Mouse (Mus musculus): ENCODE measurements around the gene Tmc3. TPM values are rescaled to one million over a fixed set of nuclear protein-coding genes. Genes with fewer than 3 reads are reported as not detected.

Tmc3 gene
- total RNA-seq, 1 experiment = 0.80 TPM

DNA sequence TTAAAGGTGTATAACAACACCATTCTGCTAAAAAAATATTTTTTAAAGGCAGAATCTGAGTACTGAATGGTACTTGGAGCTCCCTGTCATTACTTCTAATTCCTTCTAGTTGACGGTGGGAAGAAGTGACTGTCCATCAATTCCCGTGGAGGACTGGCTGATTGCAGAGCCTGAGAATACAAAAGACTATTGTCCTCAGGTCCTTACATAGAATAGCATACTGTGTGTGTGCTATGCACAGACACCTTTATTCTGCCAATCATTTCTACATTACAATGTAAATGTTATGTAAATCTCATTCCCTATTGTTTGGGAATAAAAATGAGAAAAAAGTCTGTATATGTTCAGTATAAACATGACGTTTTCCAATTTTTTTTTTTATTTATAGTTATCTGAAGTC lies 22.9 kb upstream of the Tmc3 start:
- Histone ChIP-seq H3K27ac (ENCODE audit: insufficient read depth, low read depth, low read length, poor library complexity, severe bottlenecking) (no peak overlapping the region), H3K4me3 (ENCODE audit: insufficient read depth in 1 of 2, low read depth in 1 of 2, low read length in 2 of 2, poor library complexity in 1 of 2, severe bottlenecking in 1 of 2) (no peak overlapping the region), H3K9ac (ENCODE audit: insufficient read depth, low read depth, low read length, poor library complexity, severe bottlenecking) (no peak overlapping the region), H3K9me3 (ENCODE audit: control insufficient read depth, insufficient read depth, low read depth, low read length) (no peaks in the 10 kb centered on the region), H3K36me3 (ENCODE audit: control insufficient read depth, insufficient read depth, low read length, poor library complexity, severe bottlenecking) (no peaks in the 10 kb centered on the region), H3K4me1 (ENCODE audit: control insufficient read depth in 2 of 2, insufficient read depth in 2 of 2, low read length in 2 of 2, poor library complexity in 1 of 2) (peaks cover 4 to 6% of the 10 kb centered on the region in 2 experiments; a peak in 3 of 4 replicates)
- TF ChIP-seq HCFC1 (IDR thresholded peaks at IDR 0.05; ENCODE audit: borderline replicate concordance, insufficient read depth, low read length) = no peak
- no peak for TF ChIP-seq MAFK (IDR thresholded peaks at IDR 0.05; ENCODE audit: insufficient read depth, low read depth, low read length)
- TF ChIP-seq ZC3H11A (IDR thresholded peaks at IDR 0.05; ENCODE audit: borderline replicate concordance, low read depth, low read length) = no peak
- no peak for TF ChIP-seq CHD2 (IDR thresholded peaks at IDR 0.05; ENCODE audit: low read depth, low read length)
- TF ChIP-seq ZNF384 (IDR thresholded peaks at IDR 0.05; ENCODE audit: low read depth, low read length) = no peak
- in situ Hi-C loops (cut with MboI; ENCODE audit: low sequenced_read_pairs in 2 of 2, unreplicated experiment in 2 of 2) = no loop called here
- DNase-seq (ENCODE audit: low read depth, low spot score) = no peak

DNA sequence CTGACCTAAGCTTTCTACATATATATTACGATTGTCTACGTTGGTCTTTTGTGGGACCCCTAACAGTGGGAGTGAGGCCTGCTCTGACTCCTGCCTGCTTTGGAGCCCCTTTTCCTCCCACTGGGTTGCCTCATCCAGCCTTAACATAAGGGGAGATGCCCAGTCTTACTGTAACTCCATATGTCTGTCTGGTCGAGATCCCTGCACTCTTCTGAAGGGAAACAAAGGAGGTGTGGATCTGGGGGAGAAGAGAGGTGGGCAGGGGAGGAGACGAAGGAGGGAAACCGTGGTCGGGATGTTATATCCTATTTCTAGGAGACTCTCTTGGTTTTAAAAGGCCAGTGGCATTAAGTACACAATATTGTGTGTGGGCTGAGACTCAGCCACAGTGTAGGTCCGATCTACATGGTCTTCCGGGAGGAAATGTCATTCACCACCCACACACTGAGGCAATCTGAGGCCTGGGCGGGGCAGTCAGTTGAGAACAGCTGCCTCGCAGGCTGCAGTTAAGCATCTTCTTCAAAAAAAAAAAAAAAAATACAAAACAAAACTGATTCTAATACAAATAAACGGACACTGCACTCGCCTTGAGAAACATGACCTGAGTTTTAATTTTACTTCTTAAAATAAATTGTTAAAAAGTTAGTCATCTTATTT lies 20.0 kb upstream of the Tmc3 start:
- no peaks in the 10 kb centered on the region for H3K9me3 ChIP-seq (ENCODE audit: control insufficient read depth, insufficient read depth, low read depth, low read length)
- in situ Hi-C loops (cut with MboI; ENCODE audit: low sequenced_read_pairs in 2 of 2, unreplicated experiment in 2 of 2) = no loop called here
- no peak overlapping the region for H3K9ac ChIP-seq (ENCODE audit: insufficient read depth, low read depth, low read length, poor library complexity, severe bottlenecking)
- no peak overlapping the region for H3K4me3 ChIP-seq (ENCODE audit: insufficient read depth in 1 of 2, low read depth in 1 of 2, low read length in 2 of 2, poor library complexity in 1 of 2, severe bottlenecking in 1 of 2)
- no peaks in the 10 kb centered on the region for H3K36me3 ChIP-seq (ENCODE audit: control insufficient read depth, insufficient read depth, low read length, poor library complexity, severe bottlenecking)
- no peak for DNase-seq (ENCODE audit: low read depth, low spot score)
- peaks cover 4 to 6% of the 10 kb centered on the region in 2 experiments; a peak in 3 of 4 replicates for H3K4me1 ChIP-seq (ENCODE audit: control insufficient read depth in 2 of 2, insufficient read depth in 2 of 2, low read length in 2 of 2, poor library complexity in 1 of 2)
- no peak overlapping the region for H3K27ac ChIP-seq (ENCODE audit: insufficient read depth, low read depth, low read length, poor library complexity, severe bottlenecking)
- TF ChIP-seq MAFK (IDR thresholded peaks at IDR 0.05; ENCODE audit: insufficient read depth, low read depth, low read length) (no peak), ZNF384 (IDR thresholded peaks at IDR 0.05; ENCODE audit: low read depth, low read length) (0 out of 2 replicates have a peak, but pooled peaks have one; percentile 60)

GRCm38 (mm10) chr7:83565976-83566375 lies 18.8 kb upstream of the Tmc3 start:
- TF ChIP-seq CHD2 (IDR thresholded peaks at IDR 0.05; ENCODE audit: low read depth, low read length) = no peak
- TF ChIP-seq HCFC1 (IDR thresholded peaks at IDR 0.05; ENCODE audit: borderline replicate concordance, insufficient read depth, low read length) = no peak
- TF ChIP-seq ZNF384 (IDR thresholded peaks at IDR 0.05; ENCODE audit: low read depth, low read length) = no peak
- no peak for TF ChIP-seq ZC3H11A (IDR thresholded peaks at IDR 0.05; ENCODE audit: borderline replicate concordance, low read depth, low read length)
- TF ChIP-seq MAFK (IDR thresholded peaks at IDR 0.05; ENCODE audit: insufficient read depth, low read depth, low read length) = no peak
- Histone ChIP-seq H3K9me3 (ENCODE audit: control insufficient read depth, insufficient read depth, low read depth, low read length) (no peaks in the 10 kb centered on the region), H3K27ac (ENCODE audit: insufficient read depth, low read depth, low read length, poor library complexity, severe bottlenecking) (no peak overlapping the region), H3K9ac (ENCODE audit: insufficient read depth, low read depth, low read length, poor library complexity, severe bottlenecking) (no peak overlapping the region), H3K4me1 (ENCODE audit: control insufficient read depth in 2 of 2, insufficient read depth in 2 of 2, low read length in 2 of 2, poor library complexity in 1 of 2) (peaks cover 4 to 6% of the 10 kb centered on the region in 2 experiments; a peak in 3 of 4 replicates), H3K4me3 (ENCODE audit: insufficient read depth in 1 of 2, low read depth in 1 of 2, low read length in 2 of 2, poor library complexity in 1 of 2, severe bottlenecking in 1 of 2) (no peak overlapping the region), H3K36me3 (ENCODE audit: control insufficient read depth, insufficient read depth, low read length, poor library complexity, severe bottlenecking) (no peaks in the 10 kb centered on the region)
- DNase-seq (ENCODE audit: low read depth, low spot score) = no peak
- in situ Hi-C loops (cut with MboI; ENCODE audit: low sequenced_read_pairs in 2 of 2, unreplicated experiment in 2 of 2) = no loop called here

DNA sequence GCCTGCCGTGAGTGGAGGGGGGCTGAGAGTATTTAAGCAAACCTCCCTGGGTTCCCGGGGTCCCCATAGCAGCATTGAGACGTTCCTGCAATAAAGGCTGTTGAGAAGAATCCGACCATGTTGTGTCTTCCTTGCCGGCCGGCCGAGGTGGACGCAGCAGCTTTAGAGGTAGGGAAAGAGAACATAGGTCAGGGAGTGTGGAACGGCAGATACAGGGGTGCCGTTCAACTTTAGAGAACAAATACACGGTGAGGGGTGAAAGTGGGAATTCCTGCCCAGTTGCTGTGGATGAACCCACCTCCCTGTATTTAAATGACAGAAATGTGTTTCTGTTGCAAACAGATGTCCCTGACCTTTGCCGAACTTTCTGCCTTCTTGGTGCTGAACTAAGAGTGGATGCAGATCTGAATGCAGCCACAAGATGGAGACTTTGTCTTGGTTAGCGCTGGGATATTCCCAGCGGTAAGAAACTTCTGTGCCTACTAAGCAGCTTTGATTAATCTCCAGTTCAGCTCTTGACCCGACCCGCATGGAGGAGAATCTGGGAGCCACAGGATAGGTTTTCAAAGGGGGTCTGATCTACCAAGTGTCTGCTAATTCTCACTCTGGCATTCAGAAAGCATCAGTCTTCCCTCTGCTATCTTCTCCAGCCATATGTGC lies 16.8 kb upstream of the Tmc3 start:
- no peaks in the 10 kb centered on the region for H3K9me3 ChIP-seq (ENCODE audit: control insufficient read depth, insufficient read depth, low read depth, low read length)
- in situ Hi-C loops (cut with MboI; ENCODE audit: low sequenced_read_pairs in 2 of 2, unreplicated experiment in 2 of 2) = no loop called here
- H3K36me3 ChIP-seq (ENCODE audit: control insufficient read depth, insufficient read depth, low read length, poor library complexity, severe bottlenecking) = no peaks in the 10 kb centered on the region
- DNase-seq (ENCODE audit: low read depth, low spot score) = no peak
- no peak for TF ChIP-seq ZNF384 (IDR thresholded peaks at IDR 0.05; ENCODE audit: low read depth, low read length)
- no peak for TF ChIP-seq HCFC1 (IDR thresholded peaks at IDR 0.05; ENCODE audit: borderline replicate concordance, insufficient read depth, low read length)
- TF ChIP-seq MAFK (IDR thresholded peaks at IDR 0.05; ENCODE audit: insufficient read depth, low read depth, low read length) = no peak
- peak; percentile 69 for TF ChIP-seq ZC3H11A (IDR thresholded peaks at IDR 0.05; ENCODE audit: borderline replicate concordance, low read depth, low read length)
- TF ChIP-seq CHD2 (IDR thresholded peaks at IDR 0.05; ENCODE audit: low read depth, low read length) = no peak
- no peak overlapping the region for H3K9ac ChIP-seq (ENCODE audit: insufficient read depth, low read depth, low read length, poor library complexity, severe bottlenecking)
- H3K4me3 ChIP-seq (ENCODE audit: insufficient read depth in 1 of 2, low read depth in 1 of 2, low read length in 2 of 2, poor library complexity in 1 of 2, severe bottlenecking in 1 of 2) = peak overlapping the region in 1 of 2 experiments; percentile 10; a peak in 2 of 4 replicates
- H3K27ac ChIP-seq (ENCODE audit: insufficient read depth, low read depth, low read length, poor library complexity, severe bottlenecking) = no peak overlapping the region
- peaks cover 4 to 6% of the 10 kb centered on the region in 2 experiments; a peak in 3 of 4 replicates for H3K4me1 ChIP-seq (ENCODE audit: control insufficient read depth in 2 of 2, insufficient read depth in 2 of 2, low read length in 2 of 2, poor library complexity in 1 of 2)
